Mouse (Mus musculus): ENCODE results near the gene Lrrc4c. TPM values are rescaled to one million over a fixed set of nuclear protein-coding genes. Genes with fewer than 3 reads are reported as not detected.

Lrrc4c gene
- total RNA-seq (2022) = under 1 TPM; 0.27 to 0.53 (median 0.37) TPM

DNA sequence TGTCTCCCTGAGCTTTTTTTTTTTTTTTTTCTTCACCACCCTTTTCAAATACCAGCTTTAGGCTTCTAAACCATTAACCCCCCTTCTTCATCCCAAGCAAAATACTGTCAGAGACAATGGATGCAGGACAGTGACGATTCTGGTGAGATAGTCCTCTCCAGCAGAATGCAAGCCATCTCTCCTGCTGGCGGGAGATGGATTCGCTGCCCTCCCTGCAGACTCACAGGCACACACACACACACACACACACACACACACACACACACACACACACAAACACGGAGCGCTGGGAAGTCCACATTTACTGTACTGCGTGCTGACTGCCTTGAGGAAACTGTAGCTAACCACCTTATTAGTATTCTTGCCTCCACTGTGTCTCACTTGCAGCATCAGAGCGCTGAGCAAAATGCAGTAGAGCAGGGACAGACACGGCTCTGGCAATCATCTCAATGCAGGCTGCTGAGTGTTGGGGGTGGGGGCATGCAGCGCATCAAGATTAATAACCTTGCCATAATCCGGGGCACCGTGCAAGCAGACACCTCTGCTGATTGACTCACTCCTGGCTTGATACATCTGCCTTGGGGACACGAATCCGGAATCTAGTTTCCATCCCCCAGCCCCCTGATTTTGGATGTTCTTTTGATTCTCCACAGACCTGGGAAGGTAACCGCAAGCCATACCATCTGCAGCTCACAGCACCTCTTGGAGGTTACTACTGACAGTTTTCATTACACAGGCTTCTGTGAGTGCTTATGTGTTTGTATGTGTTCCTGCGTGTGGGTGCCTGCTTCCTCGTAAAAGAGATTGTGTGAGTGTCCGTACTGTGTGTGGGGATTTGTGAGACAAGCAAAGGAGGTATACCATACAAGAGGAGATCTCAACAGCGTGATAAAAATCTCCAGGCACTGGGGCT, at the start of gene Lrrc4c:
Gene Lrrc4c (plus strand): TSS at position 783 of the 913 bp plus-strand sequence.
- DNase-seq (ENCODE audit: low spot score) = no peak

DNA sequence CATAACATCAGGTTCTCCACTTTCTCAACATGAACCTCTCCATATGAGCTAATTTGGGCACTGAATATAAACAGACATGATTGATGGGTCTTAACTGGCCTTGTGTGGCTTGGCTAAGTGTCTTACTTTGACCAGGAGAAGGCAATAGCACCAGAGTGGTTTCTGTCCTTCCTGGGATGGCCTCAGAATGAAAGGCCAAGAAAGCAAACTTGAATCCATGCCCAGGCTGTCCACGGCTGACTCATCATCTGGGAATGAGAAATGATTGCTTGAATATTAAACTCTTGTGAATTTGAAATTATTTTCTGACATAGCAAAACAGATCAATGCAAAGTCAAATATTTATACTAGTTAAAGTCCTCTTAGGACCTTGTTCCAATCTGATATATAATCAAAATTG, 42.9 kb upstream of the Lrrc4c start:
- no peak for DNase-seq (ENCODE audit: low spot score)

DNA sequence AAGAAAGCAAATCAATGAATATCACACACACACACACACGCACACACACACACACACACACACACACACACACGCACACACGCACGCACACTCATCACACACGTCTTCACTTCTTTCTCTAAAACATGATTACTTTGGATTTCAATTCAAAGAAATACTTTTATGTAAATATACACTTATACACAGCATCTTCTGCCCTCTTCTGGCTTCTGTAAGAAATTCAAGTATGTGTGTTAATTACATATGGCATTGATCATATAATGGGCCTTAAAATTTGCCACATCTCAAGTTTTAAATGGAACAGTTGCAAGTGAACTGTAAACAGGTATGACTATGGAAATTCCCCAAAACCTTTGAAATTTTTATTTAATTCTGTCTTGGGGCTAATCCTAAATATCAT, 35.0 kb upstream of the Lrrc4c start:
- no peak for DNase-seq (ENCODE audit: low spot score)

DNA sequence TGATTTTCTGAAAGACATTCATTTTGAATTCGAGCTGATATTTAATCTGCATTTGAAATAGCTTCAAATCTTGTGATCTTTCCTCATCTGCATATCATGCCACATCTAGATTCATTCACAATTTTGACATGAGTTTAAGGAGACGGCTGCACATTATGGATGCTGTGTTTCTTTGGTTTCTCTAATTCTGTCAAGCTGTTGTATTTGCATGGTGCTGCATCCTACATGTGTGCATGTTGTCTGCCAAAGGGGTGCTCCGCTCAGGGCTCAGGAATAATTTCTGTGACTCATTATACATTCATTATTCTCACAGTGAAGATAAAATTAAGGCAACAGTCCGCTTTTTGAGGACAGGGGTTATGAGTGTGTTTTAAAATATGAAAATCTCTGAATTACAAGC, 30.5 kb upstream of the Lrrc4c start:
- DNase-seq (ENCODE audit: low spot score) = no peak

DNA sequence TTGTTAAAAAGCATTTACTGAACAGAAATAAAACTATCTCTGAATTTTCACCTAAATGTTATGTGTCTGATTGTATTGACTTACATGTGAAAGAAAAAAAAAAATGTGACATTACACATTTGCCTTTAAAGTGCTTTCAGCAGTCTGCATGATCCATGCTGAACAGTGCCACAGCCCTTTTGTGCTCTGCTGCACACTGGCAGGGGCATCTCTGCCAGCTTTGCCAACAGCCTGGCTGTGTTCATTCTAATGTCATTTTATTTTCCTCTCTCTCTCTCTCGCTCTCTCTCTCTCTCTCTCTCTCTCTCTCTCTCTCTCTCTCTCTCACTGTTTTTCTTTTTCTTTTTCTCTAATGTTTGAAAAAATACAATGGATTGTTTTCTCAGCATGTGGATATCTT, 27.4 kb upstream of the Lrrc4c start:
- no peak for DNase-seq (ENCODE audit: low spot score)

DNA sequence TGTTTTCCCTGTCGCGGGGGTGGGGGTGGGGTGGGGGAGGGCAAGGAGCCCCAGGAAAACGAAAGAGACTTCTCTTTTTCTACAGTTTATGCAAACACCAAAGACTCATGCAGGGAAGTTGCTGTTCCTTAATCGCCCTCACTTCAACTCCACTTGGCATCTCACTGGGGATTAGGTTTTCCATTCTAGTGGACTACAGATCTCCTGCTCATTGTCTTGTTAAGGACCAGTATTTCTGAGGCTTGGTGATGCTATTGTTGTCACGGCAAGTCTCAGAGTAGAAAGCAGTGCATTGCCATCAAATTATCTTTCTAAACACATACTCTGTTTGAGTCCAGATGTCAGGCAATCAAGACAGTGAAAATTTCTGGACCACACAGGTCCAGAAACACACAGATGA, 2.9 kb upstream of the Lrrc4c start:
- no peak for DNase-seq (ENCODE audit: low spot score)

DNA sequence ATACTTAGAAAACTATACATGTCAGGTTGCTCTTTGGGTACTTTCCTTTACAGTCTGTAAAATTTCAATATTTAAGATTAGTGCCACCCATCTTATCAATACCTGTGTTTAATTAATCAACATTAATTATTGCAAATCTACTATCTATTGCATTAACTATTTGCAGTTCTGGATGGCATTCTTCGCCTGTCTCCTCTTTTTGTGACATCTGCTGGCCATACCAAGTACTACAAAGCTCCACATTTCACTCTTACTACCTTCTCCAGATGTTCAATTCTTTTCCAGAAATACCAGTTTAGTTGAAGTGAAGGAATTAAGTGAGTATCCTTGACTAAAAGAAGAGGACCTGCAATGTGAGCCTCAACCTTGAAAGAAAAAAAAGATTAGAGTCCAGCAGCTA, 1.4 kb upstream of the Lrrc4c start:
- no peak for DNase-seq (ENCODE audit: low spot score)

DNA sequence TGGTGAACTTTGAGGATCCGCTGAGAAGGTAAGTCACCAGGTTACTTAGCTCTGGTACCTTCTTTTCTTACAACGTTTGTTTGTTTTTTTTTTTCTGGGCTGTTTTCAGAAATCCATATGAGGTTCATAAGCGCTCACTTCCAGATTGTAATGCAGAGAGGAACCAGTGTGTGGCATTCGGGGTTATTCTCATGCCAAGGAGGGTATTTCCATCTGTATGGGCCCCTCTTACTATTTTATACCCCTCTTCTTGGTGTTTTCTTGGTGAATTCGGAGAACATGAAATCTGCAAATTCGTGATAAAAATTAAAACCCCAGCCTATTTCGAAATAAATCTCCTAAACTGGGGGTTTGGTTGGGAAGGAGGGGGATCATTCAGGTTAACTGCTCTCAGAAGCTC, 587 bp downstream of the Lrrc4c start:
- DNase-seq (ENCODE audit: low spot score) = no peak

DNA sequence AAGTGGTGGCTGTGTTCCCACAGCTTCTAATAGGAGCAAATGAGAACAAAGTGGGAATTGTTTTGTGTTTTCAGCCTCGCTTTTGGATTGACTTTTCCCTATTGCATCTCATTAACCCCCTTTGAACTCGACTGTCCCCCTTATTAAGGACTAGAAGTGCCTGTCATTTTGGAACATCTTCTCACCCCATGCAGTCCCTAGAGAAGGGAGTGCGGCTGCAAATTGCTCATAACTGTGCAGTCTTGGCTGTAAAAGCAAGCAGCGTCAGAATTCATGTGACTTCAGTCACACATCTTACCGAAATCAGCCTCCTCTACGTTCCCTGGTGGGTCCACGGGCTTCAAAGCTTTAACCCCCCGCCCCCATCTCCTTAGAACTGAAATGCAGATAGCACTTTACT, 1.2 kb downstream of the Lrrc4c start:
- no peak for DNase-seq (ENCODE audit: low spot score)

DNA sequence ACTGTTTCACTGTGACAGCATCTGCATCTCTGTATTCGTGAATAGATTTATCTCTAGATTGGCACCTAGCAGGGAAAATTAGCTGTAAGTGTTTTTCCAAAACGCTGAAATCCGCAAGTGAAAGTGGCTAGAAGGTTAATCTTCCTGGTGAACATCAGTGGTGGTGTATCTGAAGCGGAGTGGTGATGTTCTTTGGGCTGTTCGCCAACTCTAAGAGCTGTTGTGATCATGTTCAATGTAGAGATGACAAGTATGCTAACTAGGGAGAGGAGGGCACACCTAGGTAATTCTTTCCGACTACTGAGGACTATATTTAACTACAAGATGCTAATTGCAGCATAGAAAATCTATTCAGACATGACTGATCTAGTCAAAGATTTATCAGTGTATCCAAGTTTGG, 1.7 kb downstream of the Lrrc4c start:
- DNase-seq (ENCODE audit: low spot score) = no peak

DNA sequence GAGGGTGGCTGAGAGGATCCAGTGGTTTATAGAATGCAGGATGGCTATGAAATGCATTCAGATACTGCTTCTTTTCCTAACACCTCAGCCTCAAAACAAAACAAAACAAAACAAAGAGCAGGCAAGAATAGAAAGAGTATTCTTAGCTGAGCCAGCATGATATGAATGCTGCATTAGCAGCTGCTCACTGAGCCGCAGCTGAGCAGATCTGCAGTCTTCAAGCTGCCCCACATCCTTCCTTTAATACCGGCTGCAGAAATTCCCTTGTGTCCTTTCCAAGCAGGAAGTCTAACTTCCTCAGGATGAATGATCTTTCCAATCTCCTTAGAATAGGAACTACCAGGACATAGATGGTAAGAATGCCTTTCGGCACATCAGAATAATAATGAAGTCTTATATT, 16.7 kb downstream of the Lrrc4c start:
- DNase-seq (ENCODE audit: low spot score) = no peak

DNA sequence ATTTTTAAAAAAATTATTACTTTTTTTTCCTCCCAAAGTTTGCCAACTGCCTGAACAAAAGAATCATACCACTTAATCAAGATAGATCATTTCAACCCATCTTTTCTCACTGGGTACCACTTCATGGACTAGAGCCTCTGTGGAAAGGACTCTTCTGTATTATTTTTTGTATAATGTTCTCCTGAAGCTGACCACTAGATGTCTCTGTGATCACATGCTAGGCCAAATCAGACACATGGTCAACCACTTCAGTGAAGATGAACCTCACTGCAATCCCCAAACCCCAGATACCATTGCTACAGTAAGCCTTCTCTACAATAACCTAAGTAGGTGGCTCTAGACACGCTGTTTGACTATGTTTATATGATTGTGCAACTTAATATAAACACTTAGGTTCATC, 19.4 kb downstream of the Lrrc4c start:
- DNase-seq (ENCODE audit: low spot score) = no peak

DNA sequence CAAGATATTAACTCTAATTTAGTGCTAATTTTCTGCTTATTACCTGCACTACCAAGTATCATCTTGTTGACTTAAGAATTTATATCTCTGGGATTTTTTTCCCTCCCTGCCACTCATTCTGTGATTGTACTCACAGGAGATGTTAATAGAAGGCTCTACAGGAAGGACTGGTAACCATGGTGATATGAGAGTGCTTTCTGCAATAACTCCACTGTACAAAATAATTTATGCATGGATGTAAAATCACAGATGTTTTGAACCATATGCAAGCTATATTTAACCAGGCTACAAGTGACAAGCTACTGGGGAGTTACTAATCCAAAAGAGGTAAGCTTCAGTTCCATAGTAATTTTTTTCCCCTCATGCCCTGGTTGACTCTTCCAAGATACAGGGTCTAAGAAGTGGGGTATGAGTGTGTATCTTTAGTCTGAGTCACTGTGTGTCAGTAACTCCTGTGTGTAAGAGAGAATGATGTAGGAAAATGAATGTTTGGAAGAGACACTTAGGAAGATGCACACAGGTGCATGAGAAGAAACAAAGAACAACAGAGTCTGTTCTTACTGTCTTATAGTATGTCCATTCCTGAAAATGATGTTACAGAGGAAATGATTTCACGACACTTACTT, 83.3 kb downstream of the Lrrc4c start:
- DNase-seq (ENCODE audit: low spot score) = no peak

DNA sequence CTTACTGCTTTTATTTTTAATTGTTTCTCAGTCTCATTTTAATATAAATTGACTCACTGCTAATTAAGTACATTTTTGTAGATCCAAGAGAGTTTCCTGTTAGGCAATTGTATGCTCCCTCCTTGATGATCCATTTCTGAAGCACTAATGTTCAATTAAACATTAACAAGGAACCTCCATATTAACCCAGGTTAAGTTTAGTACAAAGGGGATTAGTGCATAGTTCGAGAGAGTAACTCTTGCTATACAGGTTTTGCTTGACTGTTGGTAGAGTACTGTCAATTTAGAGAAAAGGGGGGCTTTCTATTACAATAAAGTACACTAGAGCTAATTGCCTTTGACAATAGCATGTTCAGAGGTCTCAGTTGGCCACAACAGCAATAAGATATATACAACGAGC, 84.5 kb downstream of the Lrrc4c start:
- DNase-seq (ENCODE audit: low spot score) = no peak

DNA sequence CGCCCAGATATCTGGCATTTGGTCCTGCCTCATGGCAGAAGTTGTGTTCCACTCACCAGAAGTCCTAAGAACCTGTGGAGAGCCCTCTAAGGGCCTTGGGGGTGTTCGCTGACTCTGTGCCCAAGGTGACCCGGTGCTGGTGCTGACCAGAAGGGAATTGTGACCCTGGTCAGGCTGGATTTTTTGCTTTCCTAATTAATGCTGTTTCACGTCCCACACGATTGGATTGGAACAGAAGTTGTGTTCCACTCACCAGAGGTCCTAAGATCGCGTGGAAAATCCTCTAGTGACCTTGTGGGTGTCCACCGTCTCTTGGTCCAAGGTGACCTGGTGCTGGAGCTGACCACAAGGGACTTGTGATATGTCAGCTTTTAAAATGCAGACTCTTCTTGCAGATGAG, 88.9 kb downstream of the Lrrc4c start:
- DNase-seq (ENCODE audit: low spot score) = no peak

DNA sequence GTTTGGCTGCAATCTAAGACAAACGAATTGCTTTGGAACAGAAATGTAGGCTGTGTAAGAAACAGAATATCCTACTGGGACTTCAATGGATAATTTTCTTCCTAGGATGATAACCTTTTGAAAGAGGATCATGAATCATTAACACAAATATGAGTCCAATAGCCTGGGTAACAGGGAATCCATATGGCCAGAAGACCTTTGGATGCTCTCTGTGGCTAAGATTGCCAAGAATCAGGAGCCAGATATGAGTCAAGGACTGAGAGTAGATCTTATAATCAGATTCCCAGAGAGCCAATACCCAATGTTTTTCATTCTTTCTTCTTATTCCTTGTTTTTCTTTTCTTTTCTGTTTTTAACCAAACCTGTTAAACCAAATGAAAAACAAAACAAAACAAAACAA, 93.2 kb downstream of the Lrrc4c start:
- DNase-seq (ENCODE audit: low spot score) = no peak

DNA sequence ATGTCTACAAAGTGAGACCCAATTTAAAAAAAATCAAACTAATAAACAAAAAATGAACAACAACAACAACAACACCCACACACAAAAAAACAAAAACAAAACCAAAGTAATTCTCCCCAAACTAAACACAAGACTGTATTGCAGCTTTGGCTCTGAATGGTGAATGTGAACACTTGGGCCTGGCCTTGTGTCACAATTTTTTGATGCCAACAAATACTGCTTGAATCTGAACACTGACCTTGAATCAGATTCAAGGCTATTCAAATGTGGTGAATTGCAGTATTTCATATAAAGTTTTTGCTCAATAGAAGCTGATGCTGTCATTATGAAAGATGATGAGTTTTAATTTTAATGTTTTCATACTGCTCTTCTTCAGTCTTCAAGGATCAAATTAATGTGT, 143.6 kb downstream of the Lrrc4c start:
- no peak for DNase-seq (ENCODE audit: low spot score)

DNA sequence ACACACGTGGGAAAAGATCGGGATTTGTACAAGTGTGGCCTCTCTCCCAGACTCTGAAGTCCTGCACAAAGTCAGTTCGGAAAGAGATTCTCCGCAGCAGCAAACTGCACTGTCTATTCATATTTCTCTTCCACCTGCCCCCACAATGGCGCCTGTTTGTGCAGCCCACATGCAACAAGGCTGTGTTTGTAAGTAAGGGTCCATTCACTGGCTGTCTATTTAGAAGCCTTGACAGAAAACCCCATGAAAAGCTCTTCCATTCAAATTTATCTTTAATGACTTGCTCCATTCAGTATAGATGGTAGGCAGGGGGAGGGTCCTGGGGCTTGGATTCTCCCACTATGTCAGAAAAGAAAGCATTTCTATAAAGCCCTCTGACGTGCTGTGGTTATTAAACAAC, 157.7 kb downstream of the Lrrc4c start:
- no peak for DNase-seq (ENCODE audit: low spot score)

DNA sequence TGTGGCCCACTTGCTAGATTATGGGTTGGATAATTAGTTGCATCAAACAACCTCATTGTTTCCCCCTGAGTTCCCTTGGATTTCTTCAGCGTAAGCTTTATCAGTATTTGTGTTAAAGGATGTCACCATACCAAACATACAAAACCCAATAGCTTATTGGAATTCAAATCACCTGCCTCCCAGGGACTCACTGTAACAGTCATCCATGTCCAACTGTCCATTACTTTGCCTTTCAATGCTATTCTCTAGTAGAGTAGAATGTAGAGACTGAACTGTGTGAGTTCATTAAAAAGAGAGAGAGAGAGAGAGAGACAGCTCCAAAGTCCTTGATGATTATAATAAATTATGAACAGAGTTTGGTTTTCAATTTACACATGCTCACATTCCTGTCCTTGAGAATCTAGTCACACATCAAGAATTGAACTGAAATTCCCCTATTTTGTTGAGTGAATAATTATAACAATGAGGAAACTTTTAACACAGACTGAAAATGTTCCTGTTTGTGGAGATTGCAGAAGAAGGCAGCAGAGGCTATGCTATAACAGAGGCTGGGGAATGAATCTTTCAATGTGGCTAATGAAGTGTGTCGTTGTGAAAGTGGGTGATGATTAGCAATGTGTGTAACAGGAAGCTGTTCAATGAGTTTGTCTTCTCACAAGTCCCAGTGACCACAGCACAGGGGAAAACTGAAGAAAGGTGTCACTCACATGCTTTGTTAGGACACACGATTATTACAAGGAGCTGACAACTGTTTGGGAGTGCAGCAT, 181.3 kb downstream of the Lrrc4c start:
- no peak for DNase-seq (ENCODE audit: low spot score)

DNA sequence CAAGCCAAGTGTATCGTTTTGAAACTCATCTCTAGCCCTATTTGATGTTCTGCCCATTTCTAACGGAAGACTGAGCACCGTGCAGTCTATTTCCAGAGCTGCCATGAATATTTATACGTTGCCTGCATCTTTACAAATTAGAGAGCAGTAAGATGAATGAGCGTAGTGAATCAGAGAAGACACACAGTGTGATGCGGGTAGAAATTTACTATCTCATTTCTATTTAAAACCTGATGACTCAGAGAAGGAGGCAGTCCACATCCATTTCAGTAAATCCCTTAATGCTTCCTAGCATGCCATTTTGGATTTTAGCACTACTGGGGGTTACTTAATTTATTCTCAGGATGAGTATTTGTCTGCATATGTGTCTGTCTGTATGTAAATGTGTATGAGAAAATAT, 186.2 kb downstream of the Lrrc4c start:
- DNase-seq (ENCODE audit: low spot score) = no peak

DNA sequence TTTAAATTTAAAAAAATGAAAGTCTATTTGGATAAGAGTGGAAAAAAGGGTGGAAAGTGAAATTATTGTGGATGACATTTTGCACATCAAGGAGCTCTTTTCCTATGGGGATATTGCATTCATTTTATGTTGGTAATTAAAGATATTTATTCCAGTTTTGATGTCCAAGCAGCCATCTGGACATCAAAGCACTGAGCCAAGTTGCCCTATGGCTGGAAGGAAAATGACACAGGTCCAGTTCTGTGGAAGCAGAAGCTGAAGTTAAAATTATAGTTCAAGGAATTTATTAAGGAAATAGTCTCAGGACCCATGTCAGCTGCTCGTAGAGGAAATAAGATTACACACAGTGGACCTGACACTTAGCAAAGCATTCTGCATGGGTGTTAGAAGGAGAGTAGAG, 187.7 kb downstream of the Lrrc4c start:
- DNase-seq (ENCODE audit: low spot score) = no peak

DNA sequence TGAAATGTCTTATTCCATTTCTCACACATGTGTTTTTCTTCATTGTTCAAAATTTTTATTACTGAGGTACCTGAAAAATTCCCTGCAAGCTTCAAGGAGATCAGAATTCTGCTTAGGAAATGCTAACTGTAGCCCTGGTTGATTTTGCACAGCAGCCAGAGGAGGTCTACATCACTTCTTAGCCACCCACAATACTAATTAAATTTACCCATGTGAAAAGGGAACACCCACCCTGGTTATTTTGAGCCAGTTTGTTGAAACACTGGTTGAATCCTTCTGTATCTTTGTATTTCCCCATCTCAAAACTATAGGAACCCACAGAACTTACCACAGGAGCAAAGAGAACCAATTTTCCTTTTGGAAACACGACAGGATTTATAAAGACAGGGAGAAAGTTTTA, 191.0 kb downstream of the Lrrc4c start:
- DNase-seq (ENCODE audit: low spot score) = no peak

DNA sequence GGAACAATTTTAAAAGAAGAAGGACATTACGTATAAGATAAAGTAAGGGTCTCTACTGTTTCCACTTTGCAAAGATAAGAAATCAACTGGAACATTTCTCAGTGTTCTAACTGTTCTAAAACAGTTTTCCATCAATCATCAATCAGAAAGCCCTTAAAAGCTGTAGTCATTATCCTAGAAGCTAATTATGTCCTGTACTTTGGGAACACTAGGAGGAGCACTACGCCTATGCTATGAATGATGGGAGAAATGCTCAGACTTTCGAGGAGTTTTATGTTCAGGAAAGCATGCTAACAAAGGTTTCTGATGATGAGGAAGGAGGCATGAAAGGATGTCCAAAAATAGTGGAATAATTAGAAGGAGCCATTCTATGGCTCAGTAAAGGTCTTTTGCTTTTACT, 219.5 kb downstream of the Lrrc4c start:
- DNase-seq (ENCODE audit: low spot score) = no peak
